Mouse (Mus musculus) small intestine, adult 2 months (tissue): ENCODE measurements around the gene Sh3tc1.

Experiments
- CTCF ChIP-seq: fragments of 200-500 bp; IDR thresholded peaks from 2 replicates; pipeline ENCODE4 v1.5.1; 2012; ENCODE audit warnings: low read depth, mild to moderate bottlenecking, control low read depth, inconsistent platforms, low read length, moderate library complexity, mixed read lengths; ENCODE audit not compliant: insufficient replicate concordance, insufficient read length; ENCODE audit errors: extremely low read depth
- POLR2A ChIP-seq: fragments of 200-500 bp; IDR thresholded peaks from 2 replicates; pipeline ENCODE4 v1.6.1; 2012; ENCODE audit warnings: low read depth, mild to moderate bottlenecking, control low read depth, inconsistent platforms, low read length, moderate library complexity

DNA sequence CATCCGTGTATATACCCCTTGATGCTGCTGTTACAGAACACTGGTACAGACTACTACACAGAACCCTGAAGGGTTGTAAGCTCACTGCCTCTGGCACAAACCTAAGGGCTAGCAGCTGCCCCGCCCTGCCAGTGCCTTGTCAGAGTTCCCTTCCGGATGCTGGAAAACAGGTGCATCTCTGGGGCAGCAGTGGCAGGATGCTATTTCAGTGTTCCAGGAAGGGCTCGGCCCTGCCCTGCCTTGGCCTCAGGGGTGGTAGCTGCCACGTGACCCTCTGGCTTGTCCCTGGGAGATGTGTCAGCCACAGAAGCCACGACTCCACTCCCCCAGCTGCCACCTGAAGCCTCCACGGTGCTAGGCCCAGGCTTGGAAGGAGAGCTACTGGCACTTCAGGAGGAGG lies 46.1 kb upstream of the Sh3tc1 start:
- TF ChIP-seq CTCF (no peak), POLR2A (no peak)
